In the genomic region with DNA sequence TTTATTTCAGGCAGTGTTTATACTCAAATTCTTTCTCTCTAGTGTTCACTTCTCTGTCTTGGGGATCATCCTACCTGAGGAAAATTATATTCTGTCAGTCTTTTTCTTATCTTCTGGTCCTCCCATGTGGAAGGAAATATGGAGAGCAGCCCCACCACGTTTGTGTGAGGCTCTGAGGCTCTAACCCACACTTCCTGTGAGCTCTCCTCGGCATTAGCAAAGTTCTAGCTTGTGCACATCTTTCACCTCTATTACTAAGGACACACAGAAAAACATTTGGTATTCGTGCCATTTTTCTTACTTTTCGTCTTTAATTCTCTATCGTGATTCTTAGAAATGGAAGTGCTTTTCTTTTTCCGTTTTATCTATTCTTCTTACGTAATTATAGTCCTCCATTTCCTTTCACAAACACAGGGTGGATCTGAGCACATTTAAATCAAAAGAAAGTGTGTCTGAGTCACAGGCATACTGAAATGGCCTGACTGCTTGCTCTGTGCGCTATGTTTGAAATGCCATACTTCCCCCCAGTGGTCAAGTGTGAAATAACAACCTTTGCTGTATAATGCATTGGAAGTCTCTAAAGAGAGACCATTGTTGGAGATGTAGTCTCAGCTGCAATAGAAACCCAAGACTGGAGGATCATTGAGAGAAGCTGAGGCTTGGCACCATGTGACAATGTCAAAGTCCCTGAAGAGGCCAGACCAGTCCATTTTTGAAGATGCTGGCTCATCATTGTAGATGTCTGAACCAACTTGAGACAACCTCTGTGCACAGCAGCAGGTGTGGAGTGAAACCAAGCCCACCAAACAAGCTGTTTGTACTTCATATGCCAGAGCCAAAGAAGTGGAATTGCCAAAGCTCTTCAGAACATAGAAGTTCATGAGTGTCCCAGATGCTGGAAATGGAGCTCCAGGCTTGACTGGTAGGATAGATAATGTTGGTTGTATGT, we compare ENCODE assay signal across 7 mouse cellular contexts. TPM values are rescaled to one million over a fixed set of nuclear protein-coding genes. Genes with fewer than 3 reads are reported as not detected.
DNase-seq lines count a peak whose midpoint lies in the region; ATAC-seq and TF ChIP-seq lines count a peak whose summit lies in the region.

No protein-coding gene starts in this region.

- peak; percentile 73 for ATAC-seq in Patski
- ATAC-seq in forebrain, embryonic 14.5 days: peak; percentile 96
- ATAC-seq in lung, embryonic 16.5 days (ENCODE audit: low read depth): peak; percentile 85

- no peaks in the 10 kb centered on the region for H3K4me1 ChIP-seq in forebrain, embryonic 14.5 days (ENCODE audit: control insufficient read depth, insufficient read depth, low read length)
- H3K4me1 ChIP-seq in lung, embryonic 16.5 days (replicated peaks; ENCODE audit: control insufficient read depth, insufficient read depth, low read length): no peaks in the 10 kb centered on the region

- no peak overlapping the region for H3K27ac ChIP-seq in forebrain, embryonic 14.5 days (ENCODE audit: low read depth, low read length)
- no peak overlapping the region for H3K27ac ChIP-seq in lung, embryonic 16.5 days (ENCODE audit: low read length)

- H3K4me2 ChIP-seq in forebrain, embryonic 14.5 days (ENCODE audit: low read length): no peak overlapping the region
- H3K4me2 ChIP-seq in lung, embryonic 16.5 days (ENCODE audit: low read depth, low read length): no peak overlapping the region

- peak; percentile 81 for TF ChIP-seq CTCF in Patski (IDR thresholded peaks at IDR 0.05)

- no peaks in the 10 kb centered on the region for H3K9me3 ChIP-seq in forebrain, embryonic 14.5 days (replicated peaks; ENCODE audit: control insufficient read depth, low read length)
- H3K9me3 ChIP-seq in lung, embryonic 16.5 days (ENCODE audit: control insufficient read depth, low read length): no peaks in the 10 kb centered on the region

- H3K36me3 ChIP-seq in forebrain, embryonic 14.5 days (ENCODE audit: control insufficient read depth, insufficient read depth, low read length): no peaks in the 10 kb centered on the region
- no peaks in the 10 kb centered on the region for H3K36me3 ChIP-seq in lung, embryonic 16.5 days (ENCODE audit: control insufficient read depth, insufficient read depth, low read length)

- no peak overlapping the region for H3K4me3 ChIP-seq in forebrain, embryonic 14.5 days (ENCODE audit: low read depth, low read length)
- H3K4me3 ChIP-seq in lung, embryonic 16.5 days (ENCODE audit: low read length): no peak overlapping the region

- DNase-seq in Patski (ENCODE audit: low read depth, low spot score): peak; percentile 13
- peak; percentile 18 for DNase-seq in cerebellum, adult 11-12 months
- peak; percentile 93 for DNase-seq in forebrain, embryonic 14.5 days (ENCODE audit: low spot score)
- peak; percentile 45 to 58 for DNase-seq in heart, postnatal 36 days
- DNase-seq in layer of hippocampus, adult 11-12 months (ENCODE audit: low spot score): peak; percentile 86
- DNase-seq in right cerebral cortex, adult 18-20 months: peak; percentile 82

- POLR2A ChIA-PET in Patski (lab: Charles Lee): no interaction called here

- CTCF ChIA-PET in Patski (lab: Charles Lee): interaction anchor here (0.8 to 1.2 kb wide), 2 partner anchors 52 to 86 kb away, joined by 3 read pairs; no protein-coding TSS in a partner anchor

- H3K9ac ChIP-seq in forebrain, embryonic 14.5 days (ENCODE audit: low read length): no peak overlapping the region
- H3K9ac ChIP-seq in lung, embryonic 16.5 days (ENCODE audit: low read length): no peak overlapping the region

- H3K27me3 ChIP-seq in Patski: no peaks in the 10 kb centered on the region
- H3K27me3 ChIP-seq in forebrain, embryonic 14.5 days (replicated peaks; ENCODE audit: control insufficient read depth, insufficient read depth, low read length): no peaks in the 10 kb centered on the region
- H3K27me3 ChIP-seq in lung, embryonic 16.5 days (ENCODE audit: control insufficient read depth, insufficient read depth, low read depth, low read length): no peaks in the 10 kb centered on the region

- in situ Hi-C loops in Patski (cut with MboI; ENCODE audit: low pct_unique_long_range_greater_than_20kb): loop anchor here (5.0 to 25.0 kb wide), 2 partner anchors 764 to 1434 kb away; no protein-coding TSS in a partner anchor

- intact Hi-C loops in heart, postnatal 36 days (cut with DNase I): loop anchor here (1.0 to 5.0 kb wide), 3 partner anchors 87 to 779 kb away; no protein-coding TSS in a partner anchor

- WGBS in forebrain, embryonic 14.5 days: 25% methylated on average over 8 of the region's 8 CpGs
- WGBS in lung, embryonic 16.5 days: 19% methylated on average over 8 of the region's 8 CpGs

RNA-seq across cellular contexts. Expression of a gene that starts 52.1 kb away (rescaled TPM):
- polyA plus RNA-seq in Patski (2021): not detected
- polyA plus RNA-seq in forebrain, embryonic 14.5 days (2014; fragmentation: Nextera tagmentation; extraction: Ambion mirVana): 0.66 and 1.3 TPM in 2 replicates
- 1 to 10 TPM; 4.0 to 4.5 TPM for total RNA-seq in heart, postnatal 36 days (2021)
- 1.6 and 2.3 TPM in 2 replicates for polyA plus RNA-seq in lung, embryonic 16.5 days (2015; fragmentation: Nextera tagmentation; extraction: Ambion mirVana)

Comparison
In these comparisons a context has a peak if more than half of its experiments do, and no peak if none do; other contexts are left out.
1. DNase-seq: peak in every context shown above with its lines; median percentile 93 in forebrain, embryonic 14.5 days; 86 in layer of hippocampus, adult 11-12 months; 82 in right cerebral cortex, adult 18-20 months; 52 in heart, postnatal 36 days; 18 in cerebellum, adult 11-12 months; 13 in Patski.